Mouse (Mus musculus) urinary bladder, adult 2 months (tissue): ENCODE measurements at regions not wholly inside any gene's neighbourhood (a gene's known extent, or its start where the extent isn't known, plus 50 kb on each side); places are given as distances from the start of the nearest gene placed in this dataset.

Experiments
- DNase-seq: peaks from one replicate; pipeline ENCODE4 v3.0.0; 2022; ENCODE audit warnings: low spot score

DNA sequence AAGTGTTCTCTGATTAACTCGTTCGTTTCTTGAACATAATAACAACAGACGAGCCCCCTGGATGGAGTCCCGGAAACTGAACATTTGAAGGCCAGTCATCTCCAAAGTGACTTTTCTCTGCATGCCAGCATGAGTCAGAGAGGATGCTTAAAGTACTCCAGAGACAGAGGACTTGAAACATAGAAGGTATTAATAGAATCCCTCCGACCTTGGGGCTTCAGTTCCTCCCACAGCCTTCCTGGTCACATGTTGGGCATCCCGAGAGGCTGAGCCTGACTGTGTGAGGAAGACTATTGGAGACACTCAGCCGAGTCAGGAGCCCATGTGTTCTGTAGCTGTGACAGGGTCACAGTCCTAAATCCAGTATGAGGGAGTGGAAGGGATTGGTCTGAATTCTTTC, 232.7 kb upstream of the Serp2 start:
- no peak for DNase-seq

DNA sequence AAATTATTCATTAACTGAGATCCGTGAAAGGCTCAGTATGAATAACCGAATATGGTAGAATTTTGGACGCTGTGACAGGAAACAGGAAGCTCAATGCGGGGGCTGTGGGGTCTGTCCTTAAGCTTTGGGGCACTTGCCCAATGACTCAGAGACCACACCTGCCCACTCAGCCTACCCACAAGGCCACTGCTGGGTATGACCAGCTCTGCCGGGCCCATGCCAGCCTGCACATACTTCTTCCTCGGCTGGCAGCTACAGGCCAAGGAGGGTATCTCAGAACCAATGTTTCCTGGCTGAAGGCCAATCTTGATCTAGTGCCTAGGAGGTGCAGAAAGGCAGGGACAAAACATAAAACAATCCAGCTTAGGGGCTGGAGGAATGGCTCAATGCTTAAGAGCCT, 230.9 kb upstream of the Serp2 start:
- DNase-seq, result no peak

DNA sequence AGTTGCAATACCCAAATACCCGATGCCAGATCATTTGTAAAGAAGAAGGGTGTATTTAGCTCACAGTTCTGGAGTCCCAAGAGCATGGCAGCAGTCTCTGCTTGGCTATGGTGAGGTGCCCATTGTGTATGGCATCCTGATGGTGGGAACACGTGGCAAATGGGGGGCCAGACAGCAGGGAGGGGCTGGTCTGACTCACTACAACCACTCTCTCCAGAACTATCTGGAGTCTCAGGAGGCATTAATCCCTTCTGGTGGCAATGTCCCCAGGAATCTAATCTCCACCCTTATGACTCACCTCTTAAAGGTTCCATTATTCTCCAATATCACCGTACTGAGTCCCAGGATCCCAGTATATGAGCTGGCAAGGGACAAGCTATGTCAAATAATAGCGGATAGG, 229.5 kb upstream of the Serp2 start:
- no peak for DNase-seq

DNA sequence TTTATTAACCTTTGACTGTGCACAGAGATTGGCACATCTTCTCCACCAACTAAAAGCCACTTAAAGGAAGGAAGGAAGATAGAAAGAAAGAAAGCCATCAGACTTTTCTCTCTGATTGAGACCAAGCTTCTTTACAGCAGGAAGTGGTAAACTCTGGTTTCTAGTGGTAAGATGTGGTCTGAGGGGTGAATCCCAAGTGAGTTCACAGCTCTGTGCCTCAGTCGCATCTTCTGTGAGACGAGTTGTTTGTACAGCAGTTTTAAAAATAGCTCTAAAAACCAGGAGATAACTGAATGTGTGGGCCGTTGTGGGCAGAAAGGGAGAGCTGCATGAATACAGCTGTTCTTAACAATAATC, 224.8 kb upstream of the Serp2 start:
- DNase-seq, result no peak

DNA sequence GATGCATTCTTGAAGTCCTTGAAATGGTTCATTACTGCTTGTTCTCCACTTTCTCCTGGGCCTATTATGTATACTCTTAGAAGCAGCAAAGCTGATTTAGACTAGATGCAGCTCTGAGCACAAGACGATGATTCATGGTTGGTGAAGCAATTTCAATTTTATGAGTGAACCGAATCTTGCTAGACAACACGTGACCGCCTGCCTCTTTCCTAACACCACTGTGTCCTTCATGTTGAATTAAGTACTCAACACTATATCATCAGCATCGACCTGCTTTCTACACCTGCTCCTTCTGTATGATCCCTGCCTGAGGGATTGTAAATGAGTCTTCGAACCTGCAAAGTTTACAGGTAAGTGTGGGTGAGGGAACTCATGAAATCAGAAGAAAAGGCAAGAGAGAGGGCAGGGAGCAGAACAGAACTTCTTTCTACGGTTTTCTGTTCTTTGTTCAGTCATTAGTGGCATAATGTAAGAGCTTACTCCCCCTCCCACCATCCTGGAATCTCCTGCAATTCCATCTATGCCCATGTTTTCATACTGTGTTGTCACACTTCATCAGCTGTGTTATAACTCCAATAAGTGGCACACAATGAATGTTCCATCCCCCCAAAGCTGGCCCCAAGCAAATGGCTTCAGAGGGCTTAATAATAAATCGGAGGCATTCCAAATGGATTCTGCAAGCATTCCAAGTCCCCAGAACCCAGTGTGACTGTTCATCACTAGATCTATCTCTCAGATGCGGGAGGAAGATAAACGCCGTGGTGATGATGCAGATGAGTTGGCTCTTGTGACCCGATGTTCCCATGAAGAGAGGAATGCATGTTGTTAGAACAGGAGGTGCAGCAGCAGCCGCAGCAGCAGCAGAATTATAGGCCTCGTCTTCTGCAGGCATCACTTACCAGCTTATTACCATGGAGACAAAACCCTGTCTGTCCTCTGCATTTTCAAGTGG, 224.2 kb upstream of the Serp2 start:
- no peak for DNase-seq

DNA sequence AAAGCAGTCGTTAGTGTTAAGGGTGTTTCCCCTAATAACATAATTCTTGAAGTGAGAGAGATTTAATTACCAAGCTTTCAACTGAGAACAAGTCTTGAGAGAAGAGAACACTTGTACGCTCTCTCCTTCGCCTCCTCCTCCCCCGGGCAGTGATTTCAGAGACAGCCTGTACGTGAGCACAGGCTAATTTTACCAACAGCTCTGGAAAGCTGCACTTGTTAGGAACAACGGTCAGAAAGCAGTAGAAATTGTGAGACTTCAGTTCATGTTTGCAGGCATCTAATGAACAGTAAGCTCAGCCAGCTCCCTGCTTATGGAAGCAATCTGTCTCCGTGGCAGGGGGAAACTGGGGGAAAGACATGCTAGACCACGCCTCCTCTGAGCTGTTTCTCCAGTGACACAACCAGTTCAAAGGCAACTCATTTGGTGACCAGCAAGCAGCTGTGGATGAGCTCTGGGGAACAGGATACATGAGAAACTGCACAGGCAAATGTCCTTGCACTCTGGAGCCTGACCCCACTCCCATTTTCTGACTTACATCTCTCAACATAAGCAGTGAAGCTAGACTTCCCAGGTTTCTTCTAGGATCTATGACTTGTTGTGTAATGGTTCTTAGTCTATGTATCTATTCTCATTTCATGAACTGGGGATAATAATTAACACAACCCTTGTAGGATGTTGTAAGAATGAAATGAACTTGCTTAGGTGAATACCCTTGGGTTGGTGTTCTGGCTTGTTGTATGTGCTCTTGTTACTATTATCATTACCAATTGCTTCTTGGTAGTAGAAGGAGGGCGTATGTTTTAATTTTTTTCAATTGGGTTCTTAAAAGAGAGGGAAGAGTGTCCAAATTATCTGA, 222.1 kb upstream of the Serp2 start:
- no peak for DNase-seq

DNA sequence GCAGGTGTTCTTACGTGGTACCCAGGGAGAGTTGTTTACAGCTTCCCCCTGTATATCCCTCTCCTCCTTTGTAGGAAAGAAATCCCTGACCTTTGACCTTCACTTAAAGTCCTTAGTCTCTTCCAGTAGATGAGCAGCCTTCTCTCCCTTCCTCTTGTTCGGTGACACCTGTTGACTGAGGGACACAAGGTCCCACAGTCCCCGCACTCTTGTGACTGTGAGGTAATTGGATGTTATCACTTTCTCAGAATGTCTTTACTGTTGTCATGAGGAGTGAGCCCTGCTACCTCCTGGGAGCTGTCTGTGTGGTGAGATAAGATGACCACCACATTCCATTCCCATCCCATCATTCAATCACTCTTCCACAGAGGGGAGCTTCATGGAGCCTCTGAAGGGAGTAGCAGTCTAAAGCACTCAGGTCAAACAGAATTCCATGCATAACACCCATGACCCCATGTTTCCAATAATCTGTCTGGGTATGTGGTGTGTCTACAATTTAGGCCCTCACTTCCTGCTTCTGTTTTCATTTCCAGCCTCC, 218.8 kb upstream of the Serp2 start:
- DNase-seq, result no peak

DNA sequence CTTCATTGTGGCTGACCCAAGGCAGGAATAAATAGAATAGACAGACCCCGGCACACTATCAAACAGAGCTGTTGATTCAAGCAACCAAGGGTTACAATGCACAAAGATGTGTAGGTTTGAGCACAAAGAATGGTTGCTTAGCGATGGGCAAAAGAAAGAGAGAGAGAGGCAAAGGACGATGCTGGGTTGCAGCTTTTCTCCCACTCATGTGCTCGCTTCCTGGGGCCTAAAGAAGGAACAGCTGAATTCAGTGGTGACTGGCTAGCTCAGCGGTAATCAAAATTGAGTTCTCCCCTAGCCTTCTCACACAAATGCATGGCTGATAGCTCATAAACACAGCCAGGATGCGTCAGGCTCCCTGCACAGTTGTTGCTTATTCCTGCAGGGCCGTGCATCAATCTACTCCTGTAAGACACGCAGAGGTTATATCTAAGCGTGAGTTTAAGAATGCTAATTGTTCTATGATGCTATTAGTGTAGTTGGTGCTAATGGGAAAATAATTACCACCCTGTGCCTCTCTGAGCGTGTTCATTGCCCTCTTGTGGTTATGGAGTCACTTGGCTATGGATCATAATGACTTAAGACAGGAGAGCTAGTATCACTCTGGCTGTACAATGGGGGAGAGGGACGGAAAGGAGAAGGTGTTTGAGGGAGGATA, 216.2 kb upstream of the Serp2 start:
- DNase-seq, result no peak

DNA sequence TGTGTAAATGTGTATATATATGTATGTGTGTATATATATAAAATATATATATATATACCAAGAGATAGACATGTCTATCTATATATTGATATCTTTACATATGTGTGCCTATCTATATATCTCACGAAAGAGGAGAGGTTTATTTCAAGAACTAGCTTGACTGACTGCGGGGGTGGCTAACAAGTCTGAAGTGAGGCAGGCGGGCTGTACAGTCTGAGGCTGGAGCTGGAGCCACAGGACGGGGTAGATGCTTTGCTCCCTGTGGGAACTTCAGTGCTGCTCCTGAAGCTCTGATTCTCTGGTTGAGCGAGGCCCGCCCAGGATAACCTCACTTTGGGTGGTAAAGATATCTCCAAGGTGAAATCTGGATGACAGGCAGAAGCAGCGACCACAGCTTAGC, 213.4 kb upstream of the Serp2 start:
- no peak for DNase-seq

DNA sequence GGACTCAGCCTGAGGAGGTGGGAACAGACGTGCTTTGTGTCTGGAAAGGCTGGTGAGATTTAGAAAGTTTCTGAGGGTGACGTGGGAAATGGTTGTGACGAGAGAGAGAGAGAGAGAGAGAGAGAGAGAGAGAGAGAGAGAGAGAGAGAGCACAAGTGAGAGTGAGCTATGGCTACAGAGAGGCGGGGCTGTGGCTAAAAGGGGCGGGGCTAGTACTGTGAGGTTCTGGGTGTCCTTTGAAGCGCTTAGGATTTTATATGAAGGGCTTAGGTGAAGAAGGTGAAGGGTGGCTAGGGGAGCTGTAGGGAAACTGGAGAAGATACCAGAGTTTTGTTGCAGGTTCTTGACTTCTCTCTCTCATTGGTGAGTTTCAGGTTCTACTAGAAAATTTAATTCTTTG, 210.6 kb upstream of the Serp2 start:
- DNase-seq, result no peak

DNA sequence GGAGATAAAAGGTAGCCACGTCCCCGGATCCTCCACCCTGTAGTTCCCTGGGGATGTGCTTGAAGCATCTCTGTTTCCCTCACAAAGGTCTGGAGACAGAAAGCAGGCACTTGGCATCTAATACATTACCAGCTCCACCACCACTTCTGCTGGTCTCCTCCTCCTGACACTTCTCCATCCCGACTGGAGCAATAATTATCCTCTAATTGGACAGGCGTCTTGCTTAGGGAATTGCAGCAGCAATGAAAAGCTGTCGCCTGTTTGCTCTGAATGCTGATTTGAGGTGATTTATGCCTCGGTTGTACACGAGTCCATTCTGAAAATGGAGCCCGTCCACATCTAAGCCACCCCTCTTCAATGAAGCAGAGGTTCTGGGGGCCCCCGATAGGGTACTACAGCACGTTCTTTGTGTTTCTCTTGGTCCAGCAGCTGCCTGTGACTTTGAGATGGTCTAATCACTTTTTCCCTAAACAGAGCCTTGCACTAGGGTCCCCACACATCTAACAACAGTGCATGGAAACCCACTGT, 209.6 kb upstream of the Serp2 start:
- DNase-seq, result no peak

DNA sequence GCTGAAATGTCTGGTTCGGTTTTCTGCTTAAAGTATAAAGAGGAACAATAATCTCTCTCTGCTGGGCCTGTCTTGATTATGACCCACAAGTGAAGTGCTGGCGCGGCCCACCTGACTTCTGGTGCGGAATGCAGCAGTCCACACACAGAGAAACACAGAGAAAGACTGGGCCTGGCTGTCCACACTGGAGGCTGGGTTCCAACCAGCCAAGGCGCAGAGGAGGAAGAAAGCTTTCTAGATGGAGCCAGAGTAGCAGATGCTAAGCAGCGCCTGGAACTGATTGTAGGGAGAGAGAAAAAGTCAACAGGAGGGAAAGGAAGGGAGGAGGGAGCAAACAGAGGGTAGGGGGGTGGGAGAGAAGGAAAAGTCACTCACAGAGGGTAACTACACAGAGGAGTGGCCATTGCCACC, 208.4 kb upstream of the Serp2 start:
- DNase-seq, result no peak

DNA sequence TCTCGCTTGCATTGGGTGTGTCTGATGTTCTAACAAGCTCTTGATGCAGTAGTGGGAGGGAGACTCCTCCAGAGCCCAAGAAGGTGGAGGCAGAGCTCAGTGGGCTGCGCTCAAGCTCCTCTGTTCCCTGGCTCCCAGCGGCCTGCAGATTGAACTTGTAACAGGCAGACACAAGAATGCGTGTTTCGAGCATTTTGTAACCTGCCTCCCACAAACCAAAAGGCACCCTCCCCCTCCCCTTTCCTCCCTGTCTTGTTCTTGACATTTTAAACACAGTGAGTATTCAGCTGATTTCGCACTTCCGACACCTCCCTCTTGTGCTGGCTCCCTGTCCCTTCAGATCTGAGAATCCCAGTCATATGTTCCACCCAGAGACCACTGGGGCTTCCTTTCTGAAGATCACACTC, 207.7 kb upstream of the Serp2 start:
- DNase-seq, result no peak

DNA sequence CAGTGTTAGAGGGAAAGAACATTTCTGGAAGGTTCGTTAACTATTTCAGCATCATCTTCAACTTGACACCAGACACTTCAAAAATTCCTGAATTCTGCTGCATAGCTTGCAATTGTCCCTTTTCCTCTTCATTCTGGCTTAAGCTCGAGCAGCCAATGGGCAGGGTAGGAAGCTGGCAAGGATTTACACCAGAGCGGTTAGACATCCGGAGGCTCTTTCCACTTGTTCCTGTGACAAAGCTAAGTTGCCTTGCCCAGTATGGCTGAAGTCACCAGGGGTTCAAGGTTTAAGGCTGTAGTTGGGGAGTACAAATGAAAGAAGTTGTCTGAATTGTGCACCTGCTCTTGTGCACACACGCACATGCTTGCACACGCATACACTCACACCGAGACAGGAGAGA, 206.8 kb upstream of the Serp2 start:
- DNase-seq, result no peak

DNA sequence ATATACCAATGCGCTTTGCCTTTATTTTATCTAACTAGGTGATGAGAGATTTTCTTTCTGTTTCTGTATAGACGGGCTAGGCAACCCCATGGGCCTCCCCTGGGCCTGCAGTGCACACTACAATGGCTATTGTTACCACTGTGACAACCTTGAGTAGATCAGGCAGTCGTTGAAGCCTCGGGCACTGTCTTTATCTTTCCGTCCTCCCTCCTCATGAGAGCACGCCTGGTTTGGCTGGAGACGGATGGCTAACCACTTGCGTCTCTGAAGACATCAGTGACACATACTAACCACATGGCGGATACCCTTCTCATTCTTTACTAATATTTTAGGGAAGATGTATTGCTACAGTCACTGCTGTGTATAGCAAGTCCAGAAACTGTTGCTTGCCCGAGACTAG, 206.1 kb upstream of the Serp2 start:
- DNase-seq, result no peak

DNA sequence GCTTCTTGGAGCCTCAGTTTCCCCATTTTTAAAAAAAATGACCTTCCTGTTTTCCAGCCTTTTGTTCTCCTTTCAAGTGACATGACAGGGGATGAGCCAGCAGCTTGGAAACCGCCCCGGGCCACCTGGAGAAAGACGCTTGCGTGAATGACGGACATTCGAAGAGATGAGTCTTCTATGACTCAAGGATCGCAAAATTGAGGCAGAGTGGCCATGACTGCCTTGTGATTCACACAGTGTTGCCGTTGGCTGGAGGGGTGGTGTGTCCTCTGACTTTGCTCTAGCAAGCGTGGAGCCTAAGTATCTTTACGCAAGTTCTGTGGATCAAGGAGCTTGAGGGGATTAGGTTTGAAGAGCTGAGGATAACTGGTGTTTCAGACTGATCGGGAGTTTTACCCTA, 205.0 kb upstream of the Serp2 start:
- DNase-seq, result no peak

DNA sequence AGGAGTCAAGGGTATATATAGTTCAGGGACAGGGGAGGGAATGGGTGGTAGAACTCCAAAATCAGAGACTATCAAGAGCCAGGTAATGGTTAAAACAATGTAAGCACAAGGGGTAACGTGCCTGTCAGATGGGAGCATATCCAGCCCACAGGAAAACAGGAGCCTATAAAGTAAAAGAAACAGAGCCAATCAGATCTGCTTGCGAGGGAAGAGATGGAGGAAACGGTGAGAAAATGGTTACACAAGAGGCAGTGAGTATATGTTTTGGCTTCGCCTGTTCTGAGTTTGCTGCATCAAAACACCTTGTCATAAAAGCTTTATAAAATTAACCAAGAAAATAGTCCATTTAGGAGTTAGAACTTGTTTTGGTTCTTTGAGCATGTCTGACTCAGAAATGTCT, 204.6 kb upstream of the Serp2 start:
- DNase-seq, result no peak

DNA sequence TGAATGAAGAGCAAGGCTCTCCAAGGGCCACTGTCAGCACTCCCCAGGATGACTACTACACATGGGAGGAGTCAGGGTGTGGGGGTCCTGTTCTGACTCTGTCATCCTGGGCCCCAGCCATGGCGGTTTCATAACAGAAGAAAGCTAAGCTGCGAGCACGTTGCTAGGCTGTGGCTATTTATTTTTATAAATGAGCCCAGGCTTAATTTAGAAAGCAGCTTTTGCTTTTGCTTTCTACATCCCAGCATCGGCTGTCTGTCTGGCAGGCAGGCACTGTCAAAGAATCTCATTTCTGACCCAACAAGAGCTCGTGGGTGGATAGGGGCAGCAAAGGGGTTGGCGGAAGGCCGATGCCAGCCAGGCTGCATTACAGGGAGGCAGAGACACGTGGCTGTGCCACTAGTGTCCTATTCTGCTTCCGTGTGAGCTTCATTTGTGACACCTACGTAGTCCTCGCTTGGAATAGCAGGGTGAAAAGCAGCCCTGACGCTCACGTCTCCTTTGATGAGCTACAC, 203.9 kb upstream of the Serp2 start:
- no peak for DNase-seq

DNA sequence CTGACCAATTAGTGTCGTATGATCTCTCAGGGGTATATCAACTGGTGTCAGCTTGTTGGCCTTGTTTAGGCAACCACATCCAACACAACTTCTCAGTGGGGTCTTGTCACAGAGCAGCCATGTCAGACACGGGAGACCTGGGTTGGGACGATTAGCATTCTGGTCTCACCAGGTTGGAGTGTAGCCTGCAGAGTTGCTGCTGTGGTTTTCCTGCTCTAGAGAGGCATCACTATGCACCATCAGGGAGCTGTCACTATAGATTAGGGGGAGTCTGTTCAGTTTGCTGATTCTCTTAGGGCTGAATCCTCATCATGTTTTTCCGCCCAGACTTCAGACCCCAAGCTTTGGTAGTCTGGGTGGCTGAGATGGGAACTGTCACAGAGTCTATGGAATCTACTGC, 202.7 kb upstream of the Serp2 start:
- no peak for DNase-seq

DNA sequence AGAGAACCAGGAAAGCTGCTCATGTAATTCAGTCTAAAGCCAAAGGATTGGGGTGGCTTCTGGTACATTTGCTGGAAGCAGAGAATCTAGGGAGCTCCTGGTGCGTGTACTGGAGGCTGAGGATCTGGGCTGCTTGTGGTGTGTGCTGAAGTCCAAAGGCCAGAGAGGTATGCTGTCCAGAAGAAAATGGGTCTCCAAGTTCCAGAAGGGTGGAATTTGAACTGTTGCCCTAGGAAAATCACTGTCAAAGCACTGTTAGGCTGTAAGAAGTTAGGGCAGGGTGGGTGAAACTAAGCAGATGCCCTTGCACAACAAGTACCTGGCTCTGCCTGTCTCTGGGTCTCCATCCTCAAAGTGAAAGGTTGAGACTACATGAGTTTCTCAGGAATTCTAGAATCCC, 201.9 kb upstream of the Serp2 start:
- DNase-seq, result no peak

DNA sequence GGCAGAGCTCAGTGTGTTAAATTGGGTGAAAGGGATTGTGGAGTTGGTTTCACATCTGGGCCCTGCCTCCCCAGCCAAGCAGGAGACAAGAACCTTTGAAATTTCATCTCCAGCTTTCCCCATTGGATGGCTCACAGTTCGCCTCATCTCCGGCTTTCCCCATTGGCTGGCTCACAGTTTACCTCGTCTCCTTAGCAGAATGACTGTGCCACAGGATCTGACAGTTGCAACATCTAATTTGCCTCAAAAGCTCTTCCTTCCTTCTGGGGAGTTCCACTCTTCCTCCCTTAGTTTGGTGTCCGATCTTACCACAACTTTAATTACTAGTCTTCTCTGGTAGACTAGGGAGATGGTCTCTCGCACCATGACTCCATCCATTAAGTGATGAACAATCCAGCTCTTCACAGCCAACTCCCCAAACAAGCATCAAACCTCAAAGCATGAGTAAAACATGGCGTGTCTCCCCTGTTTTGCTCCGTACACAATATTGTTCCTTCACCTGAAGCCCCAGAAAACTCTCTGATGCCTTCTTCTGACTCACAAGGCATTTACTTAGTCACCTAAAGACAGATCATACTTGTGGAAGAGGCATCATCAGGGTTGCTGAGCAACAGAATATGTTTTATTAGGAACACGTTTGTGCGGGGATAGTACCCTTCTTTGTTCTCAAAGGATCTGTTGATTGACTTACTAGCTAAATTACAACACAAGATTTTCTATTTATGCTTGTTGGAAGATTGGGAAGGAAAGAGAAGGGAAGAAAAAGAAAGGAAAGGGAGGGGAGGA, 199.1 kb upstream of the Serp2 start:
- no peak for DNase-seq
